Mouse (Mus musculus) cerebellum, postnatal 10 days (tissue): ENCODE measurements around the gene Pxmp4.

Source experiments
- DNase-seq, 2 experiments: peaks; one replicate each; pipeline ENCODE4 v3.0.0; 2021; ENCODE audit warnings: mixed read lengths in 2 of 2

Pxmp4 gene

GRCm38 (mm10) chr2:154570666-154571065 is 32.8 kb downstream of the Pxmp4 start:
- DNase-seq = no peak

GRCm38 (mm10) chr2:154569836-154570286 is 33.6 kb downstream of the Pxmp4 start, which contains the start of gene E2f1:
Gene E2f1 (minus strand): TSS chr2:154569892.
- peak; percentile 97 to 99 for DNase-seq

DNA sequence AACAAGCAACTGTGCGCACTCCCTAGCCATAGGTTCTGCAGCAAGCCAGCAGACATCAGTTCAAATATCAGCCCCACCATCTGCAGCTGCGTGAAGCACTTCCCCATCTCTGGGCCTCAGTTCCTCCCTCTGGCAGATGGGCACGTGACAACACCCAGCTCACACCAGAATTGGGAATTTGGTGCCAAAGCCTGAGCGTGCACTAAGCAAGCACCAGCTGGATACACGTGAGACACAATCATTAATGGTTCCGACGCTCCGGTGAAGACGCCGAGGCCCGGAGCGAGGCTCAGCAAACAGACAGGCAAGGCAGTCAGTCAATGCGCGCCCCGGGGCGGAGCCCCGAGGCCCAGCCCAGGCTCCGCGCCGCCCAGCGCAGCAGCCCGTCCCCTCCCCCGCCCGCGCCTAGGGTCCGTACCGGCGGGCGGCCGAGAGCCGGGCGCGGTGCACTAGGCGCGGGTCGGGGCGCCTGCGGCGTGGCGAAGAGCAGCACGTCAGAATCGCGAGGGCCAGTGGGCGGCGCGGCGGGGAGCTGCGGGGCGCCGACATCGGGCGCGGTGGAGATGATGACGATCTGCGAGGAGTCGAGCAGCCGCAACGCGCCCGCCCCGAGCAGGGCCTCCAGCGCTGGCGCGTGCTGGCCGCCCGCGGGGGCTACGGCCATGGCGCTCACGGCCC is 34.3 kb downstream of the Pxmp4 start:
- DNase-seq = peak; percentile 69 to 78

- peak; percentile 71 to 83 for DNase-seq
Observed at GRCm38 (mm10) chr2:154568329-154569070, 35.0 kb downstream of the Pxmp4 start.

- DNase-seq = no peak
Observed at GRCm38 (mm10) chr2:154567766-154568165, 35.7 kb downstream of the Pxmp4 start.

DNA sequence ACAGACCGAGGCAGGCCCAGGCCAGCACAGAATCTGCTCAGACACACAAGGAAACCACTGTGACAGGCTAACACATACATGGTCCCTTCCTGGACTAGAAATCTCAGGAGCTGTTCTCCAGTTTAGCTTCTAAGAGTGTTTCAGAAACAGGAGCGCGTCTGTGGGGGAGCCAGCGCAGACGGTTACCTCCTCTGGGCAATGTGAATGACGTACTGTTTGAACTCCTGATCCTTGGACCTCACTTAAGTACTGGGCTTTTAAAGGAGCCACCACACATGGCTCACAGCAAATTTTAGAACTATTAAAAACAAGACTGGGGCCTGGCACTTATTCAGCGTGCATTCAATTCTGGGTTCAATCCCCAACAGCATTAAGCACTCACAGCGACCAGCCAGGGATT is 36.9 kb downstream of the Pxmp4 start:
- DNase-seq = no peak

GRCm38 (mm10) chr2:154565562-154565961 is 37.9 kb downstream of the Pxmp4 start:
- DNase-seq = peak; percentile 92

DNA sequence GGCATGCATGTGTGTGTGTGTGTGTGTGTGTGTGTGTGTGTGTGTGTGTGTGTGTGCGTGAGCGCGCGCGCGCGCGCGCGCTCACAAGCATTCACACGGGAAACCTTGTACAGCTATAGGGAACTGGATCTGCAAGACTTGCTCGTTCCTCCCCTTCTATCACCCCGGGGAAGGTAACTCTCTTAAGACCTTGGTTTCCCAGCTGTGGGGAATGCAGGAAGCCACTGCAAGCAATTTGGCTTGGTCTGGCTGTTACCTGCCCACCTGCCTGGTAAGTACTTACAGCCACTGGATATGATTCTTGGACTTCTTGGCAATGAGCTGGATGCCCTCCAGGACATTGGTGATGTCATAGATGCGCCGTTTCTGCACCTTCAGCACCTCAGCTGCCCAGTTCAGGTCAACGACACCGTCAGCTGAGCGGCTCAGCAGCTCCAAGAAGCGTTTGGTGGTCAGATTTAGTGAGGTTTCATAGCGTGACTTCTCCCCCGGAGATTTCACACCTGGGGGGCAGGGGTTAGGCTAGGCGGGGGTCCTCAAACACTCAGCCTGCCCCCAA is 39.8 kb downstream of the Pxmp4 start:
- no peak for DNase-seq

DNA sequence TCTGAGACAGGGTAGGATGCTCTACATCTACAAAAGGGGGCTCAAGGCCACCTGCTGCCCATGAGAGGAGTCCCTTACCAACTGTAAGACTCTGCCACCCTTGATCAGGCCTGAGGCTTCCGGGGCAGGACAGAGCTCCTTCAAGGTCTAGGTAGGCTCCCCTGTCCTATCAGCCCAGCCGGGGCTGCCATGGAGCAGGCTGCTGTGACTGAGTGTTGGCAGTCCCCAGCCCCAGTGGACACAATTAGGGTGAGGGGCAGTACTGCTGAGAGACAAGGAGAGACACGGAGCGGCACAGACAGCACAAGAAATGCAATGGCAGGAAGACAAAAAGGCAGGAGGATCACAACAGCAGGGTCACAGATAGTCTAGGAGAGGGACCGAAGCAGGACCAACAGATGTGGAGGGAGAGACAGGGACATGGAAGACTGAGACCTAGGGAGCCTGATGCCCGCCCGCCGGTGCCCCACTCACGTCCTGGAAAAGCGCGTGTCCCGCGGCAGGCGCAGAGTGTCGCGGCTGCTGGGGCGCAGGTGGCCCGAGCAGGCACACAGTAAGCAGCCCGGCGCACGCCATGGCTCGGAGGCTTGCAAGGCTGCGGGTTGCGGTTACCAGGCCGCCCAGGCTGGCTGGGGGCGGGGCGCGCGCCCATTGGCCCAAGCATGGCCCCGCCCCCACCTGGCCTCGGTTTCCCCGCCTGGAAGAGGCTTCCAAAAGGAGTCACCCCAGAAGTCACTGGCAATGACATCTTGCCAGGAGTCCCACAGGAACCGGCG is 45.1 kb downstream of the Pxmp4 start, which contains the start of gene Necab3:
Gene Necab3, minus strand, starts transcription at position 627 of the 776 bp plus-strand sequence.
- peak; percentile 91 to 94 for DNase-seq

DNA sequence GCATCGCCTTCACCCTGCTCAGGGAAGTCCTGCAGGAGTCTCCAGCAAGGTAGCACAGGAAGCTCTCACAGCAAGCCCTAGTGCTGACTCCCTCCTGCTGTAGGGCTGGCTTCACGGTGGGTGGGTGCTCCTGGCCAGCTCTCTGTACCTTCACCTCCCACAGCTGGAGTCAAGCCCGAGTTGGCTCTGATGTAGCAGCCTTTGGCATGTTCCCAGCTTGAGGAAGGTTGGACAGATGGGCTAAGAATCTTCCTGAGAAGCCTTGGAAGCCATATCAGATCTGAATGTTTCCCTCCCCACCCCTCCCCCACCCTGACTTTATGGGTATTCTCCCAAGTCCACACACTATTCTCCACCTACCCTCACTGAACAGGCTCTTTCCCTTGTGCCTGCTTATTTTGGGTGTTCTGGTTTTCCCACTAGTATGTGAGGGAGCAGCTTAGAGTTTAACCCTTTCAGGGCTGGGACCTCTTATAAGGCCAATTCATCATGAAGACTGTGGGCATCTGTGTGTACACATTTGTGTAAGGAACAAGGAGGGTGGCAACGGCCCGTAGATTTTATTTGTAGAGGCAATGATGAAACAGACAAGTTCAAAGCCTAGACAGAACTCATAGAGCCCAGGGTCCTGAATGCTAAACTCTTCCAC is 46.2 kb downstream of the Pxmp4 start:
- DNase-seq = peak; percentile 84 to 88

- peak in 1 of 2 experiments; percentile 58 for DNase-seq
Observed at GRCm38 (mm10) chr2:154555235-154555634, 48.3 kb downstream of the Pxmp4 start.

- DNase-seq = peak; percentile 97
Observed at GRCm38 (mm10) chr2:154552424-154552907, 51.0 kb downstream of the Pxmp4 start.

- peak; percentile 77 to 79 for DNase-seq
Observed at GRCm38 (mm10) chr2:154551927-154552326, 51.6 kb downstream of the Pxmp4 start.

DNA sequence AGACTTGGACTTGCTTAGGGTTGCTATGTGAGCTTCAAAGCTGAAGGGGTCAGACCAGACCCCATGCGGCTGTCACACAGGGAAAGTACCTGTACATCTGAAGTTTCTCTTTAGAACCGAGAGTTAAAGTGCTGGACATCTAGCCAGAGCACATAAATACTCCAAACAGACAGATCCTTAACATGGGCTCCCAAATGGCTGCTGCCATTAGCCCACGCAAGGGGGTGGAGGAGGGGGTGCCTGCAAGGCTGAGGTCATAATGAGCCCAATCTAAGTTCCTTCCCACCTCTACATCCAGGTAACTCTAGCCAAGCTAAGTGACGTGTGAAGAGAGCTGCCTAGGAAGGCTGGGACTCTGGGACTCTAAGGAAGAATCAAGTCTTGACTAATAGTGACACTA is 52.0 kb downstream of the Pxmp4 start, which contains the start of gene Actl10:
Gene Actl10, plus strand, starts transcription at position 301 of the 400 bp plus-strand sequence.
- DNase-seq = peak; percentile 30 to 32

- DNase-seq = peak; percentile 52 to 61
Observed at GRCm38 (mm10) chr2:154550937-154551336, 52.6 kb downstream of the Pxmp4 start.

DNA sequence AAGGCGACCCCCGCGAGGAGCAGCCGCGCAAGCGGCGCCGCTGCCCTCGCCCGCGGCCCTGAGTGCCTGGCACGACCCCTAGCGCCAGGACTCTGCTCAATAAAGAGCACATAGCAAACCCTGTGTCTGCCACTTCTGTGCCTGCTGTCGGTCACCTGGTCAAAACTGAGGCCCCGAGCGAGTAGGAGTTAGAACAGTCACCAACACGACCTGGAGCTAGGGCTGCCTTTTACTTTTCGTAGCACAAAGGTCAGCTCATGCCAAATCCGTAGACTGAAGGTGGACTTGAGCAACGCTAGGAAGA is 53.7 kb downstream of the Pxmp4 start:
- no peak for DNase-seq

DNA sequence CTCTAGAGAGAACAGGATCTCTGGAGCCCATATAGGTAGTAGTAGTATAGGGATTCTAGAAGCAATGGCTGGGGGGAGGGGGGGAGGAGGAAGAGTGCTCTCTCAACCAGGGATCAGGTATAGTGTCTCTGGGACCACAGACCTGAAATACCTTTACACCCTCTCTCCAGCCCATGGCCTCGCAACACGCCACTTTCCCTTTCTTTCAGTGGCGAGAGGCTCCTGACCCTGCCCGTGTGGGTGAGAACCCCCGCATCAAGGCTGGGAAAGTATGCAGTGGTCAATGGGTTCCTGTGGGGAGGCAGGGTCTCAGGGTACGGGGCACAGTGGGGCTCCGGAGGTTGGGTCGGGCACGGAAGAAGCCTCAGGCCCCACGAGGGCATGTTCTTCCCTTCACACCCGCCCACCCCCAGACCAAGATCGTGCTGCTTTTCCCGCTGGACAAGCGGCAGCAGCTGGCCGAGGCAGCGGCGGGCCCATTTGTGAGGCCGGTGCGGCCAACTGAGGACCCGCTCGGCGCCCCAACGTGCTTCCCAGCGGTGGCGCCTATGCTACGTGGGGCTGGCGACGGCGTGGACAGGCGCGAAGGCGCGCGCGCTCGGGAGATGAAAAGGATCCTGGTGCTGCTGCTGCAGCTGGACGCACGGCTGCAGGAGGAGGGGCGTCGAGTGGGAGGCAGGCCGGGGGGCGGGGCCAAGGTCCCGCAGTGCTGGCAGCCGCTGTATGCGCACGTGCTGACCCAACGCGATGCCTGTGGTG is 54.2 kb downstream of the Pxmp4 start:
- peak; percentile 82 to 86 for DNase-seq

GRCm38 (mm10) chr2:154548688-154549087 is 54.8 kb downstream of the Pxmp4 start:
- DNase-seq = peak; percentile 49 to 58

GRCm38 (mm10) chr2:154546711-154547110 is 56.8 kb downstream of the Pxmp4 start, which contains the start of gene 1700003F12Rik:
Gene 1700003F12Rik (plus strand): TSS chr2:154547085.
- peak; percentile 56 to 65 for DNase-seq

GRCm38 (mm10) chr2:154543567-154544347 is 59.8 kb downstream of the Pxmp4 start:
- peak; percentile 99 for DNase-seq
